Mouse (Mus musculus): ENCODE measurements around the gene Lce1g.

The Lce1g gene

DNA sequence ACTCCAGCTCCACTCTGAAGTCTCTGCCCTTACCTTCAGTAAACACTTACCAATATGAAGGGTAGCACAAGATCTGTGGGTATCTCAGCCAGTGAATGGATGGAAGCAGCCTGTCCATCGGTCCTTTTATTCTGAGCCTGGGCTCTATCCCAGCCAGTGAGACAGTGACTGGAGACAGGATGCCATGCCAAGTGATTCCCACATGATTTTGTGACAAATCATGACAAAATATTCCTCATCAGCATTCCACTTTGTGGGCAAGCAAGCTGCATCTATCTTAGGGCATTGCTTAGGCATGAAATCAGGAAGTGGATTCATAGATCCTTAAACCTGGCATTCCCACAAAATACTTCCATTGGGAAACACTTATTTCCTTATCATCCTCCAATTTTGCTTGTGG lies at the start of gene Lce1g:
TSS of gene Lce1g (minus strand) at position 101 of the 400 bp plus-strand sequence.
- no peak for DNase-seq (ENCODE audit: low read depth)

DNA sequence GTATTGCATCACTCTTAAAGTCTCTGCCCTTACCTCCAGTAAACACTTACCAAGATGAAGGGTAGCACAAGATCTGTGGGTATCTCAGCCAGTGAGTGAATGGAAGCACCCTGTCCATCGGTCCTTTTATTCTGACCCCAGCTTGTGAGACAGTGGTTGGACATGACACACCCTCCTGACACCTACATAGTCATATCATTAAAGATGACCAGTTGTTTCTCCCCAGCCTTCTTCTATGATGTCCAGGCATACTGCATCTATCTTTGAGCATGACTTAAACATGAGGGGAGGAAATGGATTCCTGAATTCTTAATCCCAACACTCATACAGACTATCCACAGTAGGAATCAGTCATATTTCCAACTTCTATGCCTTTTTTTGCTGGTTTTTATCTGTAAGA lies 38.3 kb upstream of the Lce1g start, which contains the start of gene Lce1j:
TSS of gene Lce1j (minus strand) at position 101 of the 400 bp plus-strand sequence.
- no peak for DNase-seq (ENCODE audit: low read depth)

DNA sequence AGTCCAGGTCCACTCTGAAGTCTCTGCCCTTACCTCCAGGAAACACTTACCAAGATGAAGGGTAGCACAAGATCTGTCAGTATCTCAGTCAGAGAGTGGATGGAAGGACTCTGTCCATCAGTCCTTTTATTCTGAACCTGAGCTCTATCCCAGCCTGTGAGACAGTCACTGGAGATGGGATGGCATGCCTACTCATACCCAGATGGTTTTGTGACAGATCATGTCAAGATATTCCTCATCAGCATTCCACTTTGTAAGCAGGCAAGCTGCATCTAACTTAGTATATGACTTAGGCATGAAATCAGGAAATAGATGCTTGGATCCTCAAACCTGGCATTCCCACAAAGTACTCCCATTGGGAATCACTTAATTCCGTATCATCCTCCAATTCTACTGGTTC lies 26.7 kb upstream of the Lce1g start, which contains the start of gene Lce1i:
TSS of gene Lce1i (minus strand) at position 101 of the 400 bp plus-strand sequence.
- DNase-seq (ENCODE audit: low read depth) = no peak

DNA sequence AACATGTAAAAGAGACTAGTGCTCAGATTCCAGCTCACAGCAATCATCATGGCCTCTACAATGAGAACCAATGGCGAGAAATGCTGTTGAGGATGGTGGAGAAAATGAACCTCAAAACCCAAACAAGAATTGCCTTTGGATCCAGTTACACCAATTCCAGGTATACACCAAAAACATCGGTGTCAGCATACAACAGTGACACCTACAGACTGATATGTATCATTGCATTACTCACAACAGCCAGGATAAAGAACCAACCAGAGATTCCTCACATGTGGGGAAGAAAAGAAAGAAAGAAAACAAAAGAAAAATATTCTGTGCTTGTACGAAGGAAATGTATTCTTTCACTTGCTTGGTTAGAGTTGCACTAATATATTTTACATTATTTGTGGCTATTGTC lies 19.4 kb upstream of the Lce1g start:
- no peak for DNase-seq (ENCODE audit: low read depth)

DNA sequence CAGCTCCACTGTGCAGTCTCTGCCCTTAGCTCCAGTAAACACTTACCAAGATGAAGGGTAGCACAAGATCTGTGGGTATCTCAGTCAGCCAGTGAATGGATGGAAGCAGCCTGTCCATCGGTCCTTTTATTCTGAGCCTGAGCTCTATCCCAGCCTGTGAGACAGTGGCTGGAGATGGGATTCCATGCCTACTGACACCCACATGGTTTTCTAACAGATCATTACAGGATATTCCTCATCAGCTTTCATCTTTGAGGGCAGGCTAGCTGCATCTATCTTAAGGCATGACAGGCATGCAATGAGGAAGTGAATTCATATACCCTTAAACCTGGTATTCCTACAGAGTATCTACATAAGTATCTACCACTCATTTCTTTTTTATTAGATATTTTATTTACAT lies 12.8 kb upstream of the Lce1g start, which contains the start of gene Lce1h:
TSS of gene Lce1h (minus strand) at position 101 of the 400 bp plus-strand sequence.
- DNase-seq (ENCODE audit: low read depth) = no peak

DNA sequence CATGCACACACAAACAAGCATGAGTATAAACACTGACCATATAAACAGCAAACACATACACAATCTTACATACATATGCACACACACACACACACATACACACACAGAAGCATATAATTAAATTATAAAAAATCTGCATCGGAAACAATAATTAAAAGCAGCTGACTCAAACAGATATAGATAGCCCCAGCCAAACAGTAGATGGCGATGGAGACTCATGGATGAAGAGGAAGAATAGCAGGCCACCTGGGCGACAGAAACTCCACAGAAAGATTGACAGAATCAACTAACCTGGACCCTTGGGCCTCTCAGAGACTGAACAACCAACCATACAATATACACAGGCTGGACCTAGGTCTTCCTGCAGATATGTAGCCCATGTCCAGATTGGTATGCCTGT lies 1.1 kb upstream of the Lce1g start:
- no peak for DNase-seq (ENCODE audit: low read depth)

DNA sequence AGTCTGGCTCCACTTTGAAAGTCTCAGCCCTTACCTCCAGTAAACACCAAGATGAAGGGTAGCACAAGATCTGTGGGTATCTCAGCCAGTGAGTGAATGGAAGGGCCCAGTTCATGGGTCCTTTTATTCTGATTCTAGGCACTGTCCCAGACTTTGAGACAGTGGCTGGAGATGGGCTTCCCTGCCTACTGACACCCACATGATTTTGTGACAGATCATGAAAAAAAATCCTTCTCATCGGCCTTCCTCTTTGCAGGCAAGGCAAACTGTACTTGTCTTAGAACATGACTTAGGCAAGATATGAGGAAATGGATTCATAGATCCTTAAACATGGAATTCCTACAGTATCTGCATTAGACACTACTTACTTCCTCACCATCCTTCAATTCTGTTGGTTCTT lies 13.1 kb downstream of the Lce1g start, which contains the start of gene Gm38119:
TSS of gene Gm38119 (minus strand) at position 101 of the 400 bp plus-strand sequence.
- DNase-seq (ENCODE audit: low read depth) = no peak

DNA sequence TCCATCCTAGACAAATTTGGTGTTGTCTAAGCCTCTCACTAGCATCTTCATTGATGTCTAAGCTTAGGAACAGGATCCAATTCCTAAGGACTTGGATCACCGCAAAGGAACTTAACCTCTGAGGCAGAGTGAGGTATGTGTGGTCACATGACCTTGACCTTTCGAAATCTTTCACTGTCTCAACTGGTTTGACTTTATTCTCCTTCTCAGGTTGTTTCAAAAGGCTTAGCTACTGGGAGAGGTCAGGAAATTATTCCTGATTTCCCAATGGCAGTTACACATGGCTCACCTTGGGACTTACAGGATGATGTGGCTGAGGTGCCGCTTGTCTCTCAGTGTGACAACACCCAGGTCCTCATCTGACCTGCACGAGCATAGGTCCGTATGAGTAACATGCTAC lies 29.5 kb downstream of the Lce1g start:
- DNase-seq (ENCODE audit: low read depth) = no peak

DNA sequence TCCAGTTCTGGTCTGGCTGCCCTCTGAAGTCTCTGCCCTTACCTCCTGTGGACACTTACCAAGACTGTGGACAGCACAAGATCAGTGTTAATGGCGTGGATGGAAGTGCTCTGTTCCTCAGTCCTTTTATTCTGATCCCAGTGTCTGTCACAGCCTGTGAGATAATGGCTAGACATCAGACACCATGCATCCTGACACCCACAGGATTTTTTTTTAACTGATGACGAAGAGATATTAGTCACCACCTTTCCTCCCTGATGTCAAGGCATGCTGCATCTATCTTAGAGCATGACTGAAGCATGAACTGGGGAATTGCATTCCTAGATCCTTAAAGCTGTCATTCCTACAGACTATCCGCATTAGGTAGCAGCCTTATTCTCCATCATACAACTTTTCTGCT lies 31.9 kb downstream of the Lce1g start, which contains the start of gene Lce1f:
TSS of gene Lce1f (minus strand) at position 101 of the 400 bp plus-strand sequence.
- no peak for DNase-seq (ENCODE audit: low read depth)

DNA sequence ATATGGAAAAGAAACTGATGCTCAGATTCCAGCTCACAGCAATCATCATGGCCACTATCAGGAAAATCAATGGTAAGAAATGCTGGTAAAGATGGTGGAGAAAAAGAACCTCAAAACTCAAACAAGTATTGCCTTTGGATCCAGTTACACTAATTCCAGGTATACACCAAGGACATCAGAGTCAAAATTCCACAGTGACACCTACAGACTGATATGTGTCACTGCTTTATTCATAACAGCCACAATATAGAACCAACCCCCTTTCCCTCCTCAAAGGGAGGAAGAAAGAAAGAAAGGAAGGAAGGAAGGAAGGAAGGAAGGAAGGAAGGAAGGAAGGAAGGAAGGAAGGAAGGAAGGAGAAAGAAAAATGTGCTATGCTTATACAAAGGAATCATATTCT lies 37.0 kb downstream of the Lce1g start:
- no peak for DNase-seq (ENCODE audit: low read depth)

DNA sequence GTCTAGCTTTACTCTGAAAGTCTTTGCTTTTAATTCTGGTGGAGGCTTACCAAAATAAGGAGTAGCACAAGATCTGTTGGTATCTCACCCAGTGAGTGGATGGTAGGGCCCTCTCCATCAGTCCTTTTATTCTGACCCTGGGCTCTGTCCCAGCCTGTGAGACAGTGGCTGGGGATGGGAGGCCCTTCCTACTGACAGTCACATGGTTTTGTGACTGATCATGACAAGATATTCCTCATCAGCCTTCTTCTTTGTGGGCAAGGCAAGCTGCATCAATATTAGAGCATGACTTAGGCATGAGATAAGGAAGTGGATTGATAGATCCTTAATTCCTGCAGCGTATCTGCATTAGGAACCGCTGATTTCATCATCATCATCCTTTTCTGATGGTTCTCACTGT lies 43.2 kb downstream of the Lce1g start, which contains the start of gene Lce1e:
TSS of gene Lce1e (minus strand) at position 101 of the 400 bp plus-strand sequence.
- DNase-seq (ENCODE audit: low read depth) = no peak
